Mouse (Mus musculus) embryo, embryonic 9.5 days (tissue): Measurements from ENCODE around the gene Nox4.
"Not testable (repeated sequence)": the region's sequence is repeated elsewhere in the genome, so short reads cannot be mapped to it uniquely, and the experiment has no call there.

Experiments used
- DNase-seq: peaks from one replicate; pipeline ENCODE4 v3.0.0-alpha.2; 2017; ENCODE audit errors: extremely low spot score

The Nox4 gene

DNA sequence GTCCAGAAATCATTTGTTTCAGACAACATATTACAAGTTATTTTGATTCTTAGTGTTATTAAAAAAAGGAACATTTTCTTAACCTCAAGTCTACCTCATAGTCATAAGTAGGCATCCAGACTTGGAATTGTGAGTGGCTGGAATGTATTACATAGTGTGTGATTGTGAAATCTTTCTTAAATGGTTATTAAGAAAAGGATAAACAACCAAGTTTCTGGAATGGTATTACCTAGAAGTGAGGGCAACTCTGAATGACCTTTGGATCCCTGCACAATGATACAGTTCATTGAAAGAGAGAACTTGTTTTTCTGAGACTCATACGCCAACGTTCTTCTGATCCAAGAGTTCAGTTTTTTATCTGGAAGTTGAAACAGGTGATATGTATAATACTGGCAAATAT lies 125.4 kb downstream of the Nox4 start:
- no peak for DNase-seq

GRCm38 (mm10) chr7:87374322-87374721 lies 128.4 kb downstream of the Nox4 start:
- no peak for DNase-seq

DNA sequence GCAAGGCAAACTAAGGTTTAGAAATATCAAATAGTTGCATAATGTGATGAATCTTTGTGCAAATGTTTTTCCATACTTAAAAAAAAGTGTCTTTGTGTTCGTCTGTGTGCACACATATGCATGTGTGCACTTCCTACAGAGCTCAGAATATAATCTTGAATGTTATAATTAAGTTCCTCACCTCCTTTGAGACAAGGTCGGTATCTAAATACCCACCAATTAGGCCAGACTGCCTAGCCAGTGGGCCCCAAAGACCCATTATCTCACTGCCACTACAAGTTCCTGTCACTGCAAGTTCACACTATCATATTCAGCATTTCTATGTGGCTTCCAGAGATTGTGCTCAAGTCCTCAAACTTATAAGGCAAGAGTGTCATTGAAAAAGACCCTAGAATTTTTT lies 129.0 kb downstream of the Nox4 start:
- DNase-seq, result no peak

DNA sequence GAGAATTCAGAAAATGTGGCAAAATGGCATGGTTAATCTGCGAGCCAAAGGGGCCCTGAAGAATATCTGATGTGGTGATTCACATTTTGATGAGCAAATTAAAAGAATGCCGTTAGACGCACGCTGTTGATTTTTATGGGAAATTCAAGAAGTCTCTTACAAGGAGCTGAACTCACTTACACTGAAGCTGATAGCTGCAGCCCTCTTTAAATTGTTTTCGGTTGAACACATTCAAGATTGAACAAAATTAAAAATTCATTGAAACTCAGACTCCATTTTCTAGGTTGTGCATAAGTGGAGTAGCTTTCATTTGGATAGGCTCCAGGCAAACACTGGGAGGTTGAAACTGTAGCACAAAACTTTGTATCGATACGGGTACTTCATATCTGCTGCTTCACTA lies 151.1 kb downstream of the Nox4 start:
- DNase-seq, result no peak

DNA sequence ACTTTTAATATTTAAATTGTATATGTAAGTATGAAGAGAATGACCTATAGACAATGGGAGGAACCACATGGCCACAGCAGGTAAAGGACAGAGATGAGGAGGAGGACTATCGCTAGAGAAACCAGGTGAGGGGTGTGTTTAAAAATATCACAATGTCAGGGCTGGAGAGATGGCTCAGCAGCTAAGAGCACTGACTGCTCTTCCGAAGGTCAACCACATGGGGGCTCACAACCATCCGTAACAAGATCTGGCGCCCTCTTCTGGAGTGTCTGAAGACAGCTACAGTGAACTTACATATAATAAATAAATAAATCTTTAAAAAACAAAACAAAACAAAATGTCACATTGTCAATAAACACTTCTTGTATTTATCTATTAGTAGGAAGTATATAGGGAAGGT lies 165.5 kb downstream of the Nox4 start:
- DNase-seq, result not testable (repeated sequence)

- no peak for DNase-seq
Observed at GRCm38 (mm10) chr7:87413271-87413670, 167.4 kb downstream of the Nox4 start.
